Mouse (Mus musculus) hematopoietic multipotent progenitor cell, adult 10-12 weeks (in vitro differentiated cells): Measurements from ENCODE around the gene Zfp980. TPM values are rescaled to one million over a fixed set of nuclear protein-coding genes. Genes with fewer than 3 reads are reported as not detected.

Experiments used
- polyA plus RNA-seq: library from polyadenylated mRNA; stranded (reverse); fragments of >175 nt; gene quantifications from 2 replicates; pipeline ENCODE4 v1.2.3, GENCODE M21; 2012; ENCODE audit warnings: low replicate concordance

Gene Zfp980
- not detected in 2 replicates for polyA plus RNA-seq

DNA sequence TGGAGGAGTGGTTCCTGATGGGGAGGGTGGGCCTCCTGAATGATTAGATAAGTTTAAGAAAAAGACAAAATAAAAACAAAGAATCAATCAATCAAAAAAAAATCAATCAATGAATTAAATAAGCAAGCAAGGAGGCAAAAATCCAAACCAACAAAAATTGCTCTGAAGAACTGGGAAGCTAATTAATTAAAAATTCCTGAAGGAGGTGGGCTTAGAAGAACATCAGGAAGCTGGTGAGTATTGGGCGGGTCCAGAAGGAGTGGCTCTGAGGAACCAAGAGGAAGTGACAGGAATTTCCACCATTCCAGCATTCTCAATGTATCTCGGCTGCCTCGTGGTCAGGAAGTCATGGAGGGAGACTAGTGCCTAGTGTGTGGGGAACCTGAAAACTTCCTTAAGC is at the start of gene Zfp980:
TSS of gene Zfp980 (plus strand) at position 301 of the 400 bp plus-strand sequence.

Other genes with a start within 250 kb of the Zfp980 start
- gene Zfp990, start 159.9 kb upstream of the Zfp980 start, polyA plus RNA-seq = not detected in 2 replicates
- 0.76 and 1.4 TPM in 2 replicates for gene Gm13212, start 85.5 kb upstream of the Zfp980 start, polyA plus RNA-seq
- not detected in 2 replicates for gene Zfp986, start 198.1 kb downstream of the Zfp980 start, polyA plus RNA-seq